Mouse (Mus musculus) monocyte, adult 2 months (primary cell): ENCODE measurements at regions not wholly inside any gene's neighbourhood (a gene's known extent, or its start where the extent isn't known, plus 50 kb on each side); places are given as distances from the start of the nearest gene placed in this dataset.

ENCODE experiments used
- DNase-seq, 2 experiments: peaks; one replicate each; pipeline ENCODE4 v3.0.0; 2022; ENCODE audit warnings: low spot score in 2 of 2, low read depth in 1 of 2

GRCm38 (mm10) chr2:50567542-50567941 is 270.9 kb upstream of the Mmadhc start:
- DNase-seq = no peak

GRCm38 (mm10) chr2:50554031-50554430 is 257.4 kb upstream of the Mmadhc start:
- DNase-seq = no peak

GRCm38 (mm10) chr2:50552437-50552836 is 255.8 kb upstream of the Mmadhc start:
- DNase-seq = no peak

- no peak for DNase-seq
These were observed 253.3 kb upstream of the Mmadhc start for GRCm38 (mm10) chr2:50549871-50550270.

GRCm38 (mm10) chr2:50539741-50540441 is 243.3 kb upstream of the Mmadhc start:
- no peak for DNase-seq

GRCm38 (mm10) chr2:50538068-50538467 is 241.5 kb upstream of the Mmadhc start:
- DNase-seq = no peak

- DNase-seq = no peak
These were observed 238.7 kb upstream of the Mmadhc start for GRCm38 (mm10) chr2:50535085-50535878.

GRCm38 (mm10) chr2:50533702-50534101 is 237.1 kb upstream of the Mmadhc start:
- DNase-seq = no peak

GRCm38 (mm10) chr2:50527425-50527824 is 230.8 kb upstream of the Mmadhc start:
- no peak for DNase-seq

GRCm38 (mm10) chr2:50524838-50525615 is 228.4 kb upstream of the Mmadhc start:
- DNase-seq = no peak

GRCm38 (mm10) chr2:50520169-50520568 is 223.6 kb upstream of the Mmadhc start:
- DNase-seq = no peak

- no peak for DNase-seq
These were observed 222.5 kb upstream of the Mmadhc start for GRCm38 (mm10) chr2:50519129-50519504.

- peak; percentile 8 to 23 for DNase-seq
These were observed 221.9 kb upstream of the Mmadhc start for GRCm38 (mm10) chr2:50518371-50519128.

- DNase-seq = no peak
These were observed 216.7 kb upstream of the Mmadhc start for GRCm38 (mm10) chr2:50513276-50513675.

GRCm38 (mm10) chr2:50498713-50499112 is 202.1 kb upstream of the Mmadhc start:
- DNase-seq = no peak

- DNase-seq = no peak
These were observed 199.4 kb upstream of the Mmadhc start for GRCm38 (mm10) chr2:50496057-50496433.

- no peak for DNase-seq
These were observed 198.8 kb upstream of the Mmadhc start for GRCm38 (mm10) chr2:50495141-50496056.

GRCm38 (mm10) chr2:50493597-50494335 is 197.2 kb upstream of the Mmadhc start:
- no peak for DNase-seq

- no peak for DNase-seq
These were observed 167.2 kb upstream of the Mmadhc start for GRCm38 (mm10) chr2:50463799-50464198.
